Mouse (Mus musculus): ENCODE measurements around the gene Tgfa.

DNA sequence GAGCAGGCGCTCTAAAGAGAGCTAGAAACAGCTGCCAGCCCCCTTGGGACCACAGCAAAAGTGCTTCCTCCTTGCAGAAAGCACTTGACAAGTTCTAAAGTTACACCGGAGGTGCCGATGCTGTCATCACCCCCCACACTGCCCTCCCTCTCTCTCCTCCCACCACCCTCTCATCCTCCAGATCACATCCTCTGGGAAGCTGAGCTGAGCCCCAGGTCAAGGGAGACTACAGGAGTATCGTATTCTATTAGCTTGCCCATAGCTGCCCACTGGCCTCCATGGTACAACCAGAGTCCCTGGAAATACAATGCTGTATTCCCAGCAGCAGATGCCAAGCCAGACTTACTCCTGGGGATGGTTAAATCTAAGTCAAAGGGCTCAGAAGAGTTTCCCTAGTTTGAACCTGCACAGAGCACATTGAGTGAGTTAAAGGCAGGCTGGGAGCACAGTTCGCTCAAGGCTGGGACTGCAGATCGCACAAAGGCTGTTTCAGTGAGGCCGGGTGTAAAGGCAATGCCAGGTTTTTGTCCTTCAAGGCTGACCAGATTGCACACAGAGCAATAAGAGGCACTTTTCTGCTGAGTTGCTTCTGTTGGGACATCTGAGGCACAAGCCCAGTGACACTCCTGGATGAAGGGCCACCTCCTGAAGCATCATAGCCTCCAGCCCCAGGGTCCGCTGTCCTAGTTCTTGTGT is 75.5 kb downstream of the Tgfa start:
- TF ChIP-seq GATA1 (IDR thresholded peaks at IDR 0.05; ENCODE audit: low read length) (no peak), TAL1 (IDR thresholded peaks at IDR 0.05; ENCODE audit: low read length) (no peak)
